Mouse (Mus musculus) CH12.LX (cell line): ENCODE data around the gene Mon1a.

ENCODE experiments used
- CTCF ChIP-seq, 2 experiments: IDR thresholded peaks in 1 of 2; conservative IDR thresholded peaks in 1 of 2; 2 replicates each; pipeline ENCODE4 v1.5.1; 2011 to 2012; ENCODE audit warnings: low read depth in 2 of 2, low read length in 2 of 2, improper control_type of control experiment in 1 of 2, inconsistent platforms in 1 of 2, mild to moderate bottlenecking in 1 of 2, moderate library complexity in 1 of 2
- MAFK ChIP-seq: IDR thresholded peaks from 2 replicates; pipeline ENCODE4 v1.6.1; 2011; ENCODE audit warnings: low read length, improper control_type of control experiment; ENCODE audit not compliant: insufficient replicate concordance
- POLR2A ChIP-seq: IDR thresholded peaks from 2 replicates; pipeline ENCODE4 v1.6.1; 2011; ENCODE audit warnings: low read depth, mild to moderate bottlenecking, improper control_type of control experiment, low read length
- SMC3 ChIP-seq: IDR thresholded peaks from 2 replicates; pipeline ENCODE4 v1.6.1; 2011; ENCODE audit warnings: low read depth, low read length, improper control_type of control experiment
- USF2 ChIP-seq: conservative IDR thresholded peaks from 2 replicates; pipeline ENCODE4 v1.6.1; 2011; ENCODE audit warnings: low read depth, low read length, improper control_type of control experiment
- ZC3H11A ChIP-seq: IDR thresholded peaks from 2 replicates; pipeline ENCODE4 v1.6.1; 2012; ENCODE audit warnings: low read depth, mild to moderate bottlenecking, inconsistent platforms, low read length, improper control_type of control experiment
- ZMIZ1 ChIP-seq: IDR thresholded peaks from 2 replicates; pipeline ENCODE4 v1.6.1; 2012; ENCODE audit warnings: low read depth, mild to moderate bottlenecking, inconsistent platforms, low read length, improper control_type of control experiment

DNA sequence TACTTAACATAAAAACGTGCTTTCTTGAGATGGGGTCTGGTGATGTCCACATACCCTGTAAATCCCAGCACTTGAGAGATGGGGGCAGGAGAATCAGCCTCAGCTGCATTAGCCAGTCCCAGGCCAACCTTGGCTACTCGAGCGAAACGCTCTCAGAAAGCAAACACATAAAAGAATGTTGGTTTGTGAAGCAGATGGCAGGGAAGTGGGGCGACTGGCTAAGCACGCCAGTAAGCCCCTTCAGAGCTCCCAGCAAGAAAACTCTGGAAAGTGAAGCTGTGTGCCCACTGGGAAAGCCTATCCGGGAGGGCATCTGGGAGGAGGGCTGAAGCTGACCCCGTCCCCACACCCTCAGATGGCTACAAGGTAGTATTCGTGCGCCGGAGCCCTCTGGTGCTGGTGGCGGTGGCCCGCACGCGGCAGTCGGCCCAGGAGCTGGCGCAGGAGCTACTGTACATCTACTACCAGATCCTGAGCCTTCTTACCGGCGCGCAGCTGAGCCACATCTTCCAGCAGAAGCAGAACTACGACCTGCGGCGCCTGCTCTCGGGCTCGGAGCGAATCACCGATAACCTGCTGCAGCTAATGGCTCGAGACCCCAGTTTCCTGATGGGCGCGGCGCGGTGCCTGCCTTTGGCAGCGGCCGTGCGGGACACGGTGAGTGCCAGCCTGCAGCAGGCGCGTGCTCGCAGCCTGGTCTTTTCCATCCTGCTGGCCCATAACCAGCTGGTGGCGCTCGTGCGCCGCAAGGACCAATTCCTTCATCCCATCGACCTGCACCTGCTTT lies 13.1 kb downstream of the Mon1a start:
- no peak for TF ChIP-seq ZC3H11A
- TF ChIP-seq POLR2A, result no peak
- no peak for TF ChIP-seq USF2
- TF ChIP-seq CTCF (conservative IDR thresholded peaks at IDR 0.05 in 1 of 2, IDR thresholded peaks at IDR 0.05 in 1 of 2; ENCODE audit: low read depth in 2 of 2, low read length in 2 of 2), result no peak
- no peak for TF ChIP-seq SMC3
- no peak for TF ChIP-seq MAFK
- TF ChIP-seq ZMIZ1, result no peak
